Mouse (Mus musculus): ENCODE results near the gene Fcgr1.
"Not testable (repeated sequence)": the region's sequence is repeated elsewhere in the genome, so short reads cannot be mapped to it uniquely, and the experiment has no call there.

The Fcgr1 gene

DNA sequence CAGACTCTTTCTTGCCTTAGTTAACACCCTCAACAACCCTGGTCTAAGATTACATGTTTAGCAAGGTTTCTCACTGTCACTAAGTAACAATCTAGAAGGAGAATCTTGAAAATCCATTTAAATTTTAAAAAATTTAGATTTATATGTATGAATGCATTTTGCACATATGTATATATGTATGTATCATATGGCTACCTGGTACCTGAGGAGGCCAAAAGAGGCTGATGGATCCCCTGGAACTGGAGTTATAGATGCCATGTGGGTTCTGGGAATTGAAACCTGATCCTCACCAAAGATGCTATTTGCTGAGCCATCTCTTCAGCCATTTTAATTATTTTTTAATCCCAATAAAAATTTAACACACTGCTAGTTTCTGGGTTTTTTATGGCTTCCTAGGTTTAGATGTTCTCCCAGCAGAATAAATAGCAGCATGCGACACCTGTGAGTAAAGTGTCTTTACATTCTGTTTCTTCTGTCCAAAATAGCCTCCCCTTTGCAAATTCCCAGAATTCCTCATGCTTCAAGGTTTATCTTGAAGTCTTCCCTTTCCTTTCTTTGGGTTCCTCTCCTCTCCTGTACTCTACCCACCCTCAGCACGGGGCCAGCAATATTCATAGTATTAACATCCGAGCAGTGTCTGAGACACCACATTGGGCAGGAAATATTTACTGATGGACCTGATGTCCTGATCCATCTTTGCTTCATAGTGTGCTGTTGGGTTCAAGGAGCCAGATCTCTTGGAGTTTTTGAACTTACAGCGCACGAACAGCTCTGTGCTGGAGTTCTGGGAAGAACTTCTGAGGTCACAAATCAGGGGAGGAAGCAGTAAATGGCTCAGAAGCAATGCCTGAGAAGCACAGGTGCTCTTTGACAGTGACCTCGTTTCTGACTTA is 45.4 kb downstream of the Fcgr1 start:
- DNase-seq (ENCODE audit: extremely low spot score): peak; percentile 53

DNA sequence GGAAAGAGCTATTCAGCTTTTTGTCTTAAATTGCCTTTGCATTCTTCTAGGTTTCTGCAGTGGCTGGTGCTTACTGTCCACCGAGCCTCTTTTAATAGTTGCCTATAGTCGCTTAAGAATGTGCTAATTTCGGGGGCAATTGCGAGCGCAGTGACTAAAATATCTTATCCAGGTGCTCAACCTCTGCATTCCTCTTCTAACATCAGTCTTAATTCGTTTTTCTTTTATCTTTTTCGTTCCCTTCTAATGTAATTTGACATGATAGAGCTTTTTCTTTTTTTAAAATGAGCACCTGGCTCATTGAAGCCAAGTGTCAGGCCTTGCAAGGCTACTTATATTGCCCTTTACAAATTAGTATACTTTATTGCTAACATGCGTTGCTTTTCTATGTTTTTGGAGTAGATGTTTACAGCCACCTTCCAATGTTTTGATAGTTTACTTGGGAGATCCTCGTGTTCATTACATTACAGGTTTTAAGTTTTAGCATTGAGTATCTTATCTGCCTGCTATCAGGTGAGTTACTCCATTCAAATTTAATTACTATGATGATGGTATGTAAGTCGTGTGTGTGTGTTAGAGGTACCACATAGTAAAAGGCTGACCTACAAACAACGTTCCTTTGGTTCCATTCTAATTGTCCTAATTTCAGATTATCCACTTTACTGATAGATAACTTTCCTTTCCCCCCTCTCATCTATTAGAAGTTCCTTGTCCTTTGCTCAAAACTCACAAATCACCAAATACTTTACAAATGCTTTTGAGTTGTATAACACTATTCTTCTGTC is 46.2 kb downstream of the Fcgr1 start:
- peak; percentile 61 for DNase-seq (ENCODE audit: extremely low spot score)

DNA sequence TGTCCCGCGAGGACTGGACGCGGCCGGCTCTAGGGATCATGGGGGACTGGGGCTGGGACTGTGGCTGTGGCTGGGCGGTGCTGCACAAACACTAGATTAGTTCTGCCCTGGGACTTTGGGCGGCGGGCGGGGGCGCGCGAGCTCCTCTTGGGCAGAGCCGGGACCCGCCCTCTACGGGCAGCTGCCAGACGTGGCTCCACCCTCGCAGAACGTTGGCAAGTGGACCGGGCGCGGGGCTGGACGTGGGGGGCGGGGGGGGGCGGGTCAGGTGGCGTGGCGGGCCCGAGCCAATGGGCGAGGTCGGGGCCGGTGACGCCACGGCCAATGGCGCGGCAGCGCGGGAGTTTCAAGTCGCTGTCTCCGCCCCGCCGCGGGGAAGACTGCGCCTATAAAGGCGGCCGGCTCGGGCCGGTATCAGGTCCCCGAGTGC is 47.3 kb downstream of the Fcgr1 start, which contains the start of gene Hist2h3c1:
Gene Hist2h3c1 (plus strand): TSS at position 259 of the 430 bp plus-strand sequence.
- DNase-seq (ENCODE audit: extremely low spot score): not testable (repeated sequence)

DNA sequence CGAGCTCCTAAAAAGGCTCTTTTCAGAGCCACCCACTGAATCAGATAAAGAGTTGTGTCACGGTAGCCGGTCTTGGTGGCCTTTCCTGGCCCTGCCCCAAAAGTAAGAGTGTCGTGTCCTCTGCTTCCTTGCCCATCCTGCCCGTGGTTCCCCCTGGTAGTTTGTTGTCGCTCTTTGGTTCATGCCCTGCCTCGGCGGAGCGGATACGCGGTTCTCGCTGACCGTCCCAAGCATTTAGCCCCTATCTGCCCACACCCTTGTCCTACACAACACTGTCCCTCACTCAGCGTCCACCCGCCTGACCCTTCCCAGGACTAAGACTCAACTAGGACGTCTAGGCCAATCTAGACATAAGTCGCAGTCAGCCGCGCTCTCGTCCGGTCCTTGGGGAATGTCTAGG is 47.8 kb downstream of the Fcgr1 start:
- not testable (repeated sequence) for DNase-seq (ENCODE audit: extremely low spot score)

DNA sequence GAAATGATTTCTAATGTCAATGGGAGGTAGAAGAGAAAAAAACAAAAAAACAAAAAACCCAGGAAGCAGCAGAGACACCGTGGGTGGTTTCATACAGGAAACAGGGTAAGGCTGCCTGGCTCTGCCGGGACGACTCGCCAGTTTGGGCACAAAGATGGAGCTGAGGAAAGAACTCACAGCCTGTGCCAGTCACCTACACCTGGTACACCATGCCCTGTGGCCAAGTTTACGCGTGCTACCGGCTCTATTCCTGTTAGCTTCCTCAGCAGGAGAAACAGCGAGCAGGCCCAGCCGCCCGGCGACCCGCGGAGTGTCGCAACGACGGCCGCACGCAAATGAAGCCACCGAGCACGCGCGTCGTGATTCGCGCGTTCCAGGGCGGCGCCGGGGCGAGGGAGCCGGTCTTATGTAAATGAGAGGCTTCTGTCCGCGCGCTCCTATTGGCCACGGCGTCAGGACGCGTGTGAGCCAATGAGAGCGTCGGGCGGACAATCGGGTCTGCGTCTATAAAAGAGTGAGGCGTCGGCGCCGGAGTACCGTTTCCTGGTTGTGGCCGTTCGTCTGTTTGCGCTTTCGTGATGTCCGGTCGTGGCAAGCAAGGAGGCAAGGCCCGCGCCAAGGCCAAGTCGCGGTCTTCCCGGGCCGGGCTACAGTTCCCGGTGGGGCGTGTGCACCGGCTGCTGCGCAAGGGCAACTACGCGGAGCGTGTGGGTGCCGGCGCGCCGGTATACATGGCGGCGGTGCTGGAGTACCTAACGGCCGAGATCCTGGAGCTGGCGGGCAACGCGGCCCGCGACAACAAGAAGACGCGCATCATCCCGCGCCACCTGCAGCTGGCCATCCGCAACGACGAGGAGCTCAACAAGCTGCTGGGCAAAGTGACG is 48.5 kb downstream of the Fcgr1 start, which contains the start of gene Hist2h2aa1:
Gene Hist2h2aa1 (plus strand): TSS at position 495 of the 884 bp plus-strand sequence.
- peak; percentile 85 for DNase-seq (ENCODE audit: extremely low spot score)

DNA sequence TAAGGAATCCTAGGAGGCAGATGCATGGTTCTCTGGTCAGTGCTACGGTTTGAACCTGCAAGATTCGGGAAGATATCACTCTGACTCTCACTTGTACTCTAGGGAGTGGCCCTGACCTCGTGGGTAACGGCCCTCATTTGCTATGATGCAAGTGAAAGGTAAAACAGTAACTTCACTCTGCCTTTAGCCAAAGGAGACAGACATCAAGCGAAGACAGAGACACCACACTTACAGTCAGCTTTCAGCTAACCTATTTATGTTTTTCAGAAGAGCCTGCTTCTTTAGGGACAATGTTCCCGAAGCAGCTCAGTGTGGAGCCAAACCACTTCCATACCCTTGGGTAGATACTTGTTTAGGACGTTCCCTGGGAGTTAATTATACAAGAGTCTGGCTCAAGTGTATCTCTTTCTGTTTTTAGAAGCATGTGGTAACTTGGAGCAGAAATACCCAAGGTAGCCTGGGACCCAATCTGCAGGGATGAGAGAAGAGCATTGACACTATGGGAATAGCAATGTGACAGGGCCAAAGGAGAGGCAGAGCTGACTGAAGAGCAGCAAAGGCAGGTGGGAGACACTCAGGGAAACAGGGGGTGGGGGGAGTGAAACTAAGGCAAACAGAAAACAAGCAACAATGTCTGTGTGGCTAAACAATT is 49.7 kb downstream of the Fcgr1 start:
- no peak for DNase-seq (ENCODE audit: extremely low spot score)

DNA sequence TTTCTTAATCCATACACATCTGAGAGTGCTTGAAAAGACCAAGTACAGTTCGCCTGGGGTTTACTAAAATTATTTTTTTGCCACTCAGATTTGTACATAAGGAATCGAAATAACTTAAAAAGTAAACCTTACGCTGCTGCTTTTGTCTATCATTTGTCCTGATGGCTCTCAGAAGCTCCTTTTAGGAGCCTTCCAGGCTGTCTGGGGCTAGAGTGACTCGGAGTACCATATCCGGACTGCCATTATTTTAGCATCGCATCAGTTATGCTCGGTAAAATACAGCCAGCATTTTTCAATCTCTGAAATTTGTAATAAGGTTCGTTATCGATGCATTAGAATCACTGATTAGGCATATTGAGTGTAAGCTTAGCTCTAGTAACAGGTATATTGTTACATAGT is 53.0 kb downstream of the Fcgr1 start:
- no peak for DNase-seq (ENCODE audit: extremely low spot score)

DNA sequence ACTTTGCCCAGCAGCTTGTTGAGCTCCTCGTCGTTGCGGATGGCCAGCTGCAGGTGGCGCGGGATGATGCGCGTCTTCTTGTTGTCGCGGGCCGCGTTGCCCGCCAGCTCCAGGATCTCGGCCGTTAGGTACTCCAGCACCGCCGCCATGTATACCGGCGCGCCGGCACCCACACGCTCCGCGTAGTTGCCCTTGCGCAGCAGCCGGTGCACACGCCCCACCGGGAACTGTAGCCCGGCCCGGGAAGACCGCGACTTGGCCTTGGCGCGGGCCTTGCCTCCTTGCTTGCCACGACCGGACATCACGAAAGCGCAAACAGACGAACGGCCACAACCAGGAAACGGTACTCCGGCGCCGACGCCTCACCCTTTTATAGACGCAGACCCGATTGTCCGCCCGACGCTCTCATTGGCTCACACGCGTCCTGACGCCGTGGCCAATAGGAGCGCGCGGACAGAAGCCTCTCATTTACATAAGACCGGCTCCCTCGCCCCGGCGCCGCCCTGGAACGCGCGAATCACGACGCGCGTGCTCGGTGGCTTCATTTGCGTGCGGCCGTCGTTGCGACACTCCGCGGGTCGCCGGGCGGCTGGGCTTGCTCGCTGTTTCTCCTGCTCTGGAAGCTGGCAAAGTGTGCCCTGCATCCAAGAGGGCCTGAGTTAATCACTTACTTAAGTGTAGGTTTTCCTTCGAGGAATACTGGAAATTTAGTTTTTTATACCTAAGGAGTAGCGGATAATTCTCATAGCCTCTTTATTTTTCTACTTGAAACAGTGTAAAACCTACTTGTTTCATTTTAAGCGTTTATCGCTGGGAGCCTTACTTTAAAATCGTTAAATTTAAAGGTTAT is 53.6 kb downstream of the Fcgr1 start, which contains the start of gene Hist2h2aa2:
Gene Hist2h2aa2 (minus strand): TSS at position 328 of the 850 bp plus-strand sequence.
- peak; percentile 75 for DNase-seq (ENCODE audit: extremely low spot score)

DNA sequence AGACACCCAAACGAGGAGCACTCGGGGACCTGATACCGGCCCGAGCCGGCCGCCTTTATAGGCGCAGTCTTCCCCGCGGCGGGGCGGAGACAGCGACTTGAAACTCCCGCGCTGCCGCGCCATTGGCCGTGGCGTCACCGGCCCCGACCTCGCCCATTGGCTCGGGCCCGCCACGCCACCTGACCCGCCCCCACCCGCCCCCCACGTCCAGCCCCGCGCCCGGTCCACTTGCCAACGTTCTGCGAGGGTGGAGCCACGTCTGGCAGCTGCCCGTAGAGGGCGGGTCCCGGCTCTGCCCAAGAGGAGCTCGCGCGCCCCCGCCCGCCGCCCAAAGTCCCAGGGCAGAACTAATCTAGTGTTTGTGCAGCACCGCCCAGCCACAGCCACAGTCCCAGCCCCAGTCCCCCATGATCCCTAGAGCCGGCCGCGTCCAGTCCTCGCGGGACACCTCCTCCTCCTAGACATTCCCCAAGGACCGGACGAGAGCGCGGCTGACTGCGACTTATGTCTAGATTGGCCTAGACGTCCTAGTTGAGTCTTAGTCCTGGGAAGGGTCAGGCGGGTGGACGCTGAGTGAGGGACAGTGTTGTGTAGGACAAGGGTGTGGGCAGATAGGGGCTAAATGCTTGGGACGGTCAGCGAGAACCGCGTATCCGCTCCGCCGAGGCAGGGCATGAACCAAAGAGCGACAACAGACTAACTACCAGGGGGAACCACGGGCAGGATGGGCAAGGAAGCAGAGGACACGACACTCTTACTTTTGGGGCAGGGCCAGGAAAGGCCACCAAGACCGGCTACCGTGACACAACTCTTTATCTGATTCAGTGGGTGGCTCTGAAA is 54.6 kb downstream of the Fcgr1 start, which contains the start of gene Hist2h3c2:
Gene Hist2h3c2 (minus strand): TSS at position 174 of the 840 bp plus-strand sequence.
- DNase-seq (ENCODE audit: extremely low spot score): not testable (repeated sequence)

DNA sequence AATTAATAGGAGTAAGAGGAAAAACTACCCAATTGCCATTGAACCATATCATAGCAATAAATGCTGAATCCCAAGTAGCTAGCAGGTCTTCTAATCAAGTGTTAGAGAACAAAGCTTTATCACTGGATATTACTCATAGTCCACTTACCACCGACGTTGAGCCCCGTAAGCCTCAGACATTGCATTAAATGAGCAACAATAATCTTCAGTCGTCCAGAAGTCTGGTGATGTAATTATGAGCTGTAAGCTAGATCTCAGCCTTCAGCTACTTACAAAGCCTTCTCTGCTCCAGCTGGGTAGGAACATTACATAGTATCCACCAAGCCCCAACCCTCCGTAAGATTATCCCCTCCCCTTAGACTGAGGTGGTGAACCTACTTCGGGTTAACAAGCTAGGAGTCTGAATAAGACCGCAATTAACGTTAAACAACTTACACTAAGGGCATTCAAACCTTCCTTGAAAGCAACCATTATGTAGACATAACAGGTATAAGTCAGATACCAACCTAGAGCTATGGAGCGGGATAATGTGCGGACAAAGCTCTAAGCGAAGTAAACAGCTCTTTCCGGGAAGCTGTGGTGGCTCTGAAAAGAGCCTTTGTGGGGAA is 55.8 kb downstream of the Fcgr1 start:
- no peak for DNase-seq (ENCODE audit: extremely low spot score)

DNA sequence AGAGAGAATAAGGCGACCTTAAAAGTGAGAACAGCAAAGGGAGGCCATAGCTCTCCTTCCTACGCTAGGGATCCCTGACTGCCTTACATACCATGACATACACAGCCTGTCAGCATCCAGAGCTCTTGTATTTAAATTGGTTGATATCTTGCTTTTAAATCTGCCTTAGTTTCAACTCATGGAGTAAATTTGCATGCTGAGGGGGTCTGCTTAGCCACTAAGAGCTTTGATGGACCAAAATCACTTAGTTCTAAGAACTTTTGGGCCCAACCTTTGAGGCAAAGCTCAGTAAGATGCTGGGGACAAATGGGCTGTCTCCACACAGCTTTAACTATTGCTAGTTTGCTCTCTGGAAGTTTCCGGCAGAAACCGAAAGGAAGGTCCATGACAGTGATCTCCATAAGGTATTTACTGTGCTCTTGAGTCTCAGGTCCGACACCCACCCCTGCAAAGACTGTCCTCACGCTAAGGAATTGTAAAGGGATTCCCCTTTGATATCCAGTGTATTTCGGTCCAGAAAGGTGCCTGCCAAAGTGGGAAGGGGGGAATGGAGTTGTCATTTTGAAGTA is 56.4 kb downstream of the Fcgr1 start:
- DNase-seq (ENCODE audit: extremely low spot score): peak; percentile 75

DNA sequence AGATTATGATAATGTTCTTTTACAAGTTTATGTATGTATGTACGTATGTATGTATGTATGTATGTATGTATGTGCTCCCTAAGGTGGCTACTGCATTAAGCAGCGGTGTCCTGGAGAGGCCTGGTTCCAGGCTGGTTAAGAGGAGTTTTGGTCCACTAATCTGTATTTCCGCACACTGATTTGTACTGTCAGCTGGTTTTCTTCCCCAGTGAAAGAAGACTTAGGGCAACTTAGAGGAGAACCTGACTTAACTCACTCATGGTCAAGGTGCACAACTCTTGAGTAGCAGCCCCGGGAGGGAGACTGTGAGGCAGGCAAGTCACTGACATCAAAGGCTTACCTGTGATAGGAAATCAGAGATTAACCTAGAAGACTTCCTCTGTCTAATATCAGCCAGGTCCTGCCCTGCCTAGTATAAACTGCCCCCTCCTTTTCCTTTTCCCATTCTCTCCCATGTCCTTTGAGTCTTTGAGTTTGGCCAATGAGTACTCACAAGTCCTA is 56.9 kb downstream of the Fcgr1 start:
- DNase-seq (ENCODE audit: extremely low spot score): no peak

DNA sequence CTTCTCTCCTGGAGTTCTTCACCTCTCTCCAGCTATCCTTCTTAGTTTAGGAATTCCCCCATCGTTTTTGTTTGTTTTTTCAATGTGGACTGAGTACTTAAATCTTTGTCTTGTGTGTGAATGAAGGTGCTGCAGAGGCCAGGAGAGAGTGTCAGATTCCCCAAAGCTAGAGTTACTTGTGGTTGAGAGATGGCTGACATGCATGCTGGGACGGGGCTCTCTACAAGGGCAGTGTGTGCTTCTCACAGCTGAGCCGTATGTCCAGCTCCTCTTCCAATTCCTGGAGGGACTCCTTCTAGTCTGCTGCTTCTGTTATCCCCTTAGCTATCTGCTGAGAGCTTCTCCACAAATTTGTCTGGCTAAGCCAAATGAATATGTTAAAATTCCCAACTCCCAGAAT is 57.9 kb downstream of the Fcgr1 start:
- no peak for DNase-seq (ENCODE audit: extremely low spot score)

DNA sequence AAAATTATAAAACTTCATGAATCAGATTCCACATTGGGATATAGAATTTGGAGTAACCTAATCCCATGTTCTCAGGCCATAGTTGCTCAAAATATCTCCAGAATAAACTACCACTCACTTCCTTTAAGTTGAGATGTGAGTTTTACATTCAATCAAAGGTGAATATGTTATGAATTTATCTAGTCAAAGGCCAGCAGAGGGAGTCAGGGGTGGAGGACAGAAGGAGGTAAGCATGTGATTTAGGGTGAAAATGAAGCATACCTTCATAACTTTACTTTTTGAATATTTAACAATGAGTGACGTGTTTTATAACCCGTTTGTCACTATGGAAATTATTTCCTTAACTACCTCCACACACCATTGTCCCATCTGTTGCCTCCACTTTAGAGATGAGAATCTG is 58.9 kb downstream of the Fcgr1 start:
- DNase-seq (ENCODE audit: extremely low spot score): no peak

Data from embryo, embryonic 9.5 days (tissue).